Mouse (Mus musculus): Measurements from ENCODE around the gene Dapk1. TPM values are rescaled to one million over a fixed set of nuclear protein-coding genes. Genes with fewer than 3 reads are reported as not detected.

Dapk1 gene
- polyA plus RNA-seq, 1 experiment from 2014 or later = 40.8 TPM

DNA sequence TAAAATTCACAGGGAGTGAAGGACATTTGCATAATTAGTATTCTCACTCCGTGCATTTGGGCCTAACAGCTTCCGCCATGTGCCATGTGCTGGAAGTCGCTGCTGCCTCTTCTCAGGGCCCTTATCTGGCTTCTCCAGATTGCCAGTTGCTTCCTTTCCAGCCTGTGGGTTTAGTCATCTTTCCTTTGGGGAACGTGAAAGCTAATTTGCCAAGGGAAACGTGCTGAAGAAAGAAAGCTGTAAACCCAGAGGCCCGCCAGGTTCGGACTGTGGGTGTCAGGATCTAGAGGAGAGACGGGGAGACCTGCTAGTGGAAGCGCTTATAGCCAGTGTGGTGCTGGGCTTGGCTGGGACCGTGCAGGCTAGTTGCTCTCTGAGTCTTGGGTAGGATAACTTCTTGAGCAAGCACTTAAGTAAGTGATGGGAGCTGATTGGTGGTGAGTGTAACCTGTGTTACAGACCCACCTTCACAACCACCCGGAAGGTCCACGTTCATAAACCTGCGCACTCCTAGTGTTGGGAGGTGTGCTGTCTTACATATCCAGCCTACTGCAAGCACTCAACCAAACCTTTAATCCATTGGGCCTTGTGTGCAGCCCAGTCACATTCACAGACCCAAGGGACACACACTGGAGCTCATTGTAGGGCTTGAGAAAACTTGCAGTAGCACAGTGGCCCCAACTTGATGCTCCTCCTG lies 141.8 kb downstream of the Dapk1 start:
- Histone ChIP-seq H3K9ac (ENCODE audit: low read length) (no peak overlapping the region), H3K4me3 (ENCODE audit: low read length) (no peak overlapping the region), H3K27me3 (ENCODE audit: control insufficient read depth, insufficient read depth, low read depth, low read length) (no peaks in the 10 kb centered on the region), H3K4me1 (replicated peaks; ENCODE audit: control insufficient read depth, insufficient read depth, low read length) (no peaks in the 10 kb centered on the region; the same call in 1 of the 2 replicates), H3K36me3 (ENCODE audit: control insufficient read depth, insufficient read depth, low read length) (peaks cover 22% of the 10 kb centered on the region), H3K27ac (ENCODE audit: low read length) (peak overlapping the region; percentile 32), H3K9me3 (ENCODE audit: control insufficient read depth, low read length) (0 out of 2 replicates have a peak, but pooled peaks cover 3% of the 10 kb centered on the region), H3K4me2 (ENCODE audit: low read depth, low read length) (no peak overlapping the region)
- WGBS = 73% methylated on average over 13 of the region's 13 CpGs
- ATAC-seq (ENCODE audit: low read depth) = peak; percentile 13; the same call in 1 of the 2 replicates

DNA sequence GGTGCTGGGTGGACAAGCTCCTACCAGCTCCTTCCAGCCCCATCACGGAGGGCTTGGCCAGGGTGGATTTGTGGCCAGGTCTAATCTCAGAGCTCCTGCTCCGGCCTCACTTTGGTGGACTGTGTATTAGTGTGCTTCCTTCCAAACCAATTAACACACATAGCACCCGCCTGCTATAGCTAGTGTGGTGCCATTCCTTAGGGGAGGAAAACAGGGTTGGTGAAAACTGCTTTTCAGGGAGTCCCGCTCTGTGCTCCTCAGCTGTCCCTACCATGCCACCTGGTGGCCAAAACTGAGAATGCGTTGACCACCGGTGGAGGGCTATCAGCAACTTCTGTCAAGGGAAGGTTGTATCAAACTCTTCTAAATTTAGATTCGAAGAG lies 142.3 kb downstream of the Dapk1 start:
- no peaks in the 10 kb centered on the region; the same call in 1 of the 2 replicates for H3K4me1 ChIP-seq (replicated peaks; ENCODE audit: control insufficient read depth, insufficient read depth, low read length)
- H3K27me3 ChIP-seq (ENCODE audit: control insufficient read depth, insufficient read depth, low read depth, low read length) = no peaks in the 10 kb centered on the region
- H3K36me3 ChIP-seq (ENCODE audit: control insufficient read depth, insufficient read depth, low read length) = peaks cover 22% of the 10 kb centered on the region
- peak overlapping the region; percentile 32 for H3K27ac ChIP-seq (ENCODE audit: low read length)
- H3K4me2 ChIP-seq (ENCODE audit: low read depth, low read length) = no peak overlapping the region
- 29% methylated on average over 7 of the region's 7 CpGs for WGBS
- peak; percentile 70 for ATAC-seq (ENCODE audit: low read depth)
- H3K9me3 ChIP-seq (ENCODE audit: control insufficient read depth, low read length) = 0 out of 2 replicates have a peak, but pooled peaks cover 3% of the 10 kb centered on the region
- no peak overlapping the region for H3K4me3 ChIP-seq (ENCODE audit: low read length)
- H3K9ac ChIP-seq (ENCODE audit: low read length) = no peak overlapping the region

DNA sequence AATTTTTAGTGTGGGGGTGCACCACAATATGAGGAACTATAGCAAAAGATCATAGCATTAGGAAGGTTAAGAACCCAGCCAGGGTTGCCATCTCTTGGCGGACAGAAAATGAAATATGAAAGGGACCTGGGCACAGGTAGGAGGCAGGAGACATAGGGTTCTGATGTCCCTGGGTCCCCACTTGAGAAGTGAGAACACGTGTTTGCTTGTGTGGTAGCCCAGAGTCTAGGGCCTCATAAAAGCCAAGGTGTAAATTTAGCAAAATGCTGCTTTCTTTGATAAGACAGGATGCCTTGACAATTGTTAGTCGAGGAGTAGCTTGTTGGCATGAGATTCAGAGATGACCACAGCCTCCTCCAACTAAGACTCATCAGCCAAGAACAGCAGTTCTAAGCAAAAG lies 143.0 kb downstream of the Dapk1 start:
- 84% methylated on average over 3 of the region's 3 CpGs for WGBS
- Histone ChIP-seq H3K4me2 (ENCODE audit: low read depth, low read length) (no peak overlapping the region), H3K9me3 (ENCODE audit: control insufficient read depth, low read length) (0 out of 2 replicates have a peak, but pooled peaks cover 3% of the 10 kb centered on the region), H3K27ac (ENCODE audit: low read length) (no peak overlapping the region), H3K36me3 (ENCODE audit: control insufficient read depth, insufficient read depth, low read length) (peaks cover 18% of the 10 kb centered on the region), H3K9ac (ENCODE audit: low read length) (no peak overlapping the region), H3K4me1 (replicated peaks; ENCODE audit: control insufficient read depth, insufficient read depth, low read length) (no peaks in the 10 kb centered on the region; the same call in 1 of the 2 replicates), H3K27me3 (ENCODE audit: control insufficient read depth, insufficient read depth, low read depth, low read length) (no peaks in the 10 kb centered on the region), H3K4me3 (ENCODE audit: low read length) (no peak overlapping the region)
- no peak for ATAC-seq (ENCODE audit: low read depth)

DNA sequence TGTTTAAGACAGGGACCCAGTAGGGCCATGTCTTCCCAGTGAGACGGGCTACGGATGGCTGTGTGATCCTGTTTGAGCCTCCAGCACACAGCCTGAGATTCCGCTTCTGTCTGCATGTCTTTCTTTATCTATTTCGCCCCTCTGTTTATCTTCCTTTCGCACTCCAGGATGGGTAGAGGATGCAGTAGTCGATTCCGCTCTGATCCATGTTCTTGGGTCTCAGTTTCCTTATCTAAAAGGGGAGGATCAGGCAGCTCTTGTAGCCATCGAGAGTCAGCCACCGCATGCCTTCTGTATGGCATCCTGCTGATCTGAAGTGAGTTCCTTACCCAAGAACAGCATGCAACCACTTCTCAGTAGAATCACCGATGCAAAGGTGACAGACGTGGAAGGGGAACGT lies 143.6 kb downstream of the Dapk1 start:
- peaks cover 12% of the 10 kb centered on the region for H3K36me3 ChIP-seq (ENCODE audit: control insufficient read depth, insufficient read depth, low read length)
- no peak overlapping the region for H3K4me3 ChIP-seq (ENCODE audit: low read length)
- H3K27me3 ChIP-seq (ENCODE audit: control insufficient read depth, insufficient read depth, low read depth, low read length) = no peaks in the 10 kb centered on the region
- no peaks in the 10 kb centered on the region for H3K9me3 ChIP-seq (ENCODE audit: control insufficient read depth, low read length)
- no peak overlapping the region for H3K9ac ChIP-seq (ENCODE audit: low read length)
- ATAC-seq (ENCODE audit: low read depth) = no peak
- no peak overlapping the region for H3K4me2 ChIP-seq (ENCODE audit: low read depth, low read length)
- H3K4me1 ChIP-seq (replicated peaks; ENCODE audit: control insufficient read depth, insufficient read depth, low read length) = no peaks in the 10 kb centered on the region; the same call in 1 of the 2 replicates
- H3K27ac ChIP-seq (ENCODE audit: low read length) = no peak overlapping the region
- 82% methylated on average over 12 of the region's 12 CpGs for WGBS

DNA sequence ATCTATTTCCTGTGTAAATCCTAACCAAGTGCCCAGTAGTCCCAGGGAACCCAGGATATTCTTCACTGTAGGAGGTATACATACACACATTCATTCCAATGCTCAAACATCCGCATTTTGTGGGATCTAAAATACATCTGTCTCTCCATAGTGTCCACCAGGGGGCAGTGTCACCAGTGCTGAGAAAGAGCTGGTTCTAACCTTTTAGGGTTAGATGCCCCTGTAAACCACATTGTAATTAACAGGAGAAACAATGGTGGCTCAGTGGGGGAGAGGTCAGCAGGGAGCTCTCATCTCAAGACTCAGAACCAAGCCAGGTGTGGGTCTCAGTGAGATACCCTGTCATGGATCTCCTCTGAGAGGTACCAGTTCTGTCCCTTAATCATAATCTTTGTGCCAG lies 144.5 kb downstream of the Dapk1 start:
- no peak for ATAC-seq (ENCODE audit: low read depth)
- H3K9me3 ChIP-seq (ENCODE audit: control insufficient read depth, low read length) = no peaks in the 10 kb centered on the region
- no peaks in the 10 kb centered on the region; the same call in 1 of the 2 replicates for H3K4me1 ChIP-seq (replicated peaks; ENCODE audit: control insufficient read depth, insufficient read depth, low read length)
- H3K4me2 ChIP-seq (ENCODE audit: low read depth, low read length) = no peak overlapping the region
- no peak overlapping the region for H3K4me3 ChIP-seq (ENCODE audit: low read length)
- H3K27ac ChIP-seq (ENCODE audit: low read length) = no peak overlapping the region
- 40% methylated on average over 1 of the region's 1 CpGs for WGBS
- no peaks in the 10 kb centered on the region for H3K27me3 ChIP-seq (ENCODE audit: control insufficient read depth, insufficient read depth, low read depth, low read length)
- H3K36me3 ChIP-seq (ENCODE audit: control insufficient read depth, insufficient read depth, low read length) = peaks cover 13% of the 10 kb centered on the region; the same call in 1 of the 2 replicates
- no peak overlapping the region for H3K9ac ChIP-seq (ENCODE audit: low read length)

DNA sequence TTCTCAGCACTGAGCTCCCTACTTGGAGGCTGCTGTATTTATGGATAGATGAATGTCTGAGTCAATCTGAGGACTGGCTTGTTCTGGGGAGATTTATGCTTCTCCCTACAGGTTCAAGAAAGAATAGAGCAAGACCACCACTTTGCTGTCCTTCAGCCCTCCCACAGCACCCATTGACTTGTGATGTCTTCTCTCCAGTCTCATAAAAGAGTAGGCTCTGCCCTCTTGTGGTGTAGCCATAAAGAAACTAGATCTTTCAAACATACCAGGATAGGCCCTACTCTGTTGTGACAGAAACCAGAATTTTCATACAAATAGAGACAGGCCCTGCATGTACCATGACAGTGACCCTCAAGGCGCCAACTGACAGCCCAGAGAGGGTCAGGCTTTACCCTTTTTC lies 145.5 kb downstream of the Dapk1 start:
- ATAC-seq (ENCODE audit: low read depth) = no peak
- Histone ChIP-seq H3K4me3 (ENCODE audit: low read length) (no peak overlapping the region), H3K27ac (ENCODE audit: low read length) (no peak overlapping the region), H3K4me2 (ENCODE audit: low read depth, low read length) (no peak overlapping the region), H3K4me1 (replicated peaks; ENCODE audit: control insufficient read depth, insufficient read depth, low read length) (no peaks in the 10 kb centered on the region; the same call in 1 of the 2 replicates), H3K36me3 (ENCODE audit: control insufficient read depth, insufficient read depth, low read length) (peaks cover 18% of the 10 kb centered on the region), H3K9me3 (ENCODE audit: control insufficient read depth, low read length) (no peaks in the 10 kb centered on the region), H3K9ac (ENCODE audit: low read length) (no peak overlapping the region), H3K27me3 (ENCODE audit: control insufficient read depth, insufficient read depth, low read depth, low read length) (no peaks in the 10 kb centered on the region)
- 86% methylated on average over 1 of the region's 1 CpGs for WGBS

DNA sequence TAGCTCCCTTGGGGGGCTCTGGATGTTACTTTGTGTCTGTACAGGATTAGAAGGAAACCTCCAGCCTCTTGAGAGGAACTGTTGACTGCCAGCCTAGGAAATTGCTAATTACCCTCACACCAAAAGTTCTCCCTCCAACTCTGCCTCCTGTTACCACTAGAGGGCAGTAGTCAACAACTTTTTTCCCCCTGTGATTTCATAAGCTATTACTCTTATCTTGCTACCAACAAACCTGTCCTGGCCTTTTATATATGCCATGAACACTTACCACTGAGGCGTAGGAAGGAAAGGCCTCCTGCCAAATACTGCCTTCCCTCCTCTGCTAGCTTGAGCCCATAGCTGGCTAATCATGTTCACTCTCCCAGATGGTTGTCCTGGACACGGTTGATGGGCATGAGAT lies 146.8 kb downstream of the Dapk1 start:
- ATAC-seq (ENCODE audit: low read depth) = no peak
- Histone ChIP-seq H3K4me1 (replicated peaks; ENCODE audit: control insufficient read depth, insufficient read depth, low read length) (no peaks in the 10 kb centered on the region; the same call in 1 of the 2 replicates), H3K27me3 (ENCODE audit: control insufficient read depth, insufficient read depth, low read depth, low read length) (no peaks in the 10 kb centered on the region), H3K4me3 (ENCODE audit: low read length) (no peak overlapping the region), H3K9ac (ENCODE audit: low read length) (no peak overlapping the region), H3K9me3 (ENCODE audit: control insufficient read depth, low read length) (no peaks in the 10 kb centered on the region), H3K36me3 (ENCODE audit: control insufficient read depth, insufficient read depth, low read length) (peaks cover 29% of the 10 kb centered on the region), H3K27ac (ENCODE audit: low read length) (no peak overlapping the region), H3K4me2 (ENCODE audit: low read depth, low read length) (no peak overlapping the region)
- WGBS = 88% methylated on average over 2 of the region's 2 CpGs

DNA sequence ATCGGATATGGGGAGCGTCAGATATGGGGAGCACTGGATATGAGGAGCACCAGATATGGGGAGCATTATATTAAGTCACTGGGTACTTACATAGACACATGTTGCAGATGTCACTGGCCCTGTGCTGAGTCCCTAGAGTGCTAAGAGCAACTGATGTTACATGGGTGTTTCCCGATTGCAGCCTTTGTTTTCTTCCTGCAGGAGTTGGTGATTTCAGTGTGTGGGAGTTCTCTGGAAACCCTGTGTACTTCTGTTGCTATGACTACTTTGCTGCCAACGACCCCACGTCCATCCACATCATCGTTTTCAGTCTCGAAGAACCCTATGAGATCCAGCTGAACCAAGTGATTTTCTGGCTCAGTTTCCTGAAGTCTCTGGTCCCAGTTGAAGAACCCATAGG lies 149.2 kb downstream of the Dapk1 start:
- no peaks in the 10 kb centered on the region for H3K27me3 ChIP-seq (ENCODE audit: control insufficient read depth, insufficient read depth, low read depth, low read length)
- peaks cover 33% of the 10 kb centered on the region for H3K36me3 ChIP-seq (ENCODE audit: control insufficient read depth, insufficient read depth, low read length)
- H3K4me1 ChIP-seq (replicated peaks; ENCODE audit: control insufficient read depth, insufficient read depth, low read length) = no peaks in the 10 kb centered on the region
- ATAC-seq (ENCODE audit: low read depth) = no peak
- H3K9ac ChIP-seq (ENCODE audit: low read length) = no peak overlapping the region
- no peak overlapping the region for H3K4me3 ChIP-seq (ENCODE audit: low read length)
- no peaks in the 10 kb centered on the region for H3K9me3 ChIP-seq (ENCODE audit: control insufficient read depth, low read length)
- no peak overlapping the region for H3K4me2 ChIP-seq (ENCODE audit: low read depth, low read length)
- H3K27ac ChIP-seq (ENCODE audit: low read length) = no peak overlapping the region
- WGBS = 89% methylated on average over 7 of the region's 7 CpGs

DNA sequence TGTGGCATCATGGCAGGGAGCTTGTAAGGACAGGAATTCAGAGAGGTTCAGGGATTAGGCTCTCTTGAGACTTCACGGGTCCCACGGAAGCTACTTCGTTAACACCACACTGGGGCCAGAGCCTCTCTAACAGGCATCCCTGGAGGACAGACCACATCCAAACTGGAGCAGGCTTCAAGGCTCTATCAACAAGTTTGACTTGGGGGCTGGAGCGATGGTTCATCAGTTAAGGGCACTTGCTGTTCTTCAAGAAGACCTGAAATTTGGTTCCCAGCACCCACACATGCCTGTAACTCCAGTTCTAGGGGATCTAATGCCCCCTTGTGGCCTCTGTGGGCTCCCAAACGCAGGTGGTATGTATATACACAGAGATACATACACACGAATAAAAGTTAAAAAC lies 151.5 kb downstream of the Dapk1 start:
- Histone ChIP-seq H3K36me3 (ENCODE audit: control insufficient read depth, insufficient read depth, low read length) (peaks cover 33% of the 10 kb centered on the region), H3K4me3 (ENCODE audit: low read length) (no peak overlapping the region), H3K4me2 (ENCODE audit: low read depth, low read length) (no peak overlapping the region), H3K4me1 (replicated peaks; ENCODE audit: control insufficient read depth, insufficient read depth, low read length) (no peaks in the 10 kb centered on the region), H3K27me3 (ENCODE audit: control insufficient read depth, insufficient read depth, low read depth, low read length) (no peaks in the 10 kb centered on the region), H3K27ac (ENCODE audit: low read length) (no peak overlapping the region), H3K9me3 (ENCODE audit: control insufficient read depth, low read length) (no peaks in the 10 kb centered on the region), H3K9ac (ENCODE audit: low read length) (no peak overlapping the region)
- ATAC-seq (ENCODE audit: low read depth) = no peak
- 90% methylated on average over 6 of the region's 6 CpGs for WGBS

Measured in lung, embryonic 16.5 days (tissue).